Mouse (Mus musculus) heart, embryonic 11.5 days (tissue): ENCODE measurements around the gene Gon7. TPM values are rescaled to one million over a fixed set of nuclear protein-coding genes. Genes with fewer than 3 reads are reported as not detected.

Experiments used
- ATAC-seq: fragments of 200-750 bp; cut with Nextera tagmentation; replicated peaks from 2 replicates; pipeline ENCODE4 v1.8.0; 2017; ENCODE audit warnings: moderate library complexity; ENCODE audit not compliant: insufficient number of reproducible peaks, low FRiP score, low TSS enrichment
- H3K27ac ChIP-seq: fragments of 300-500 bp; sonication (generic); 2 replicates; pipeline ENCODE4 v1.5.1; 2014; ENCODE audit warnings: mild to moderate bottlenecking, low read depth, low read length
- H3K27me3 ChIP-seq: fragments of 300-500 bp; sonication (generic); 2 replicates; pipeline ENCODE4 v1.6.1; 2014; ENCODE audit warnings: mild to moderate bottlenecking, low read length, mixed read lengths; ENCODE audit not compliant: control insufficient read depth, insufficient read depth
- H3K36me3 ChIP-seq: fragments of 300-500 bp; sonication (generic); 2 replicates; pipeline ENCODE4 v1.6.1; 2014; ENCODE audit warnings: mild to moderate bottlenecking, low read length, moderate library complexity, mixed read lengths; ENCODE audit not compliant: control insufficient read depth, insufficient read depth
- H3K4me1 ChIP-seq: fragments of 300-500 bp; sonication (generic); 2 replicates; pipeline ENCODE4 v1.6.1; 2014; ENCODE audit warnings: low read length; ENCODE audit not compliant: control insufficient read depth, insufficient read depth
- H3K4me2 ChIP-seq: fragments of 300-500 bp; sonication (generic); 2 replicates; pipeline ENCODE4 v1.6.1; 2014; ENCODE audit warnings: mild to moderate bottlenecking, moderate library complexity
- H3K4me3 ChIP-seq: fragments of 300-500 bp; sonication (generic); 2 replicates; pipeline ENCODE4 v1.5.1; 2014; ENCODE audit warnings: low read depth, low read length
- H3K9ac ChIP-seq: fragments of 300-500 bp; sonication (generic); 2 replicates; pipeline ENCODE4 v1.6.1; 2014; ENCODE audit warnings: mild to moderate bottlenecking, low read depth, low read length, moderate library complexity
- H3K9me3 ChIP-seq: fragments of 300-500 bp; sonication (generic); replicated peaks from 2 replicates; pipeline ENCODE4 v1.6.1; 2016; ENCODE audit warnings: low read length; ENCODE audit not compliant: control insufficient read depth
- WGBS: fragments of 180-500 bp; shearing (Covaris S2); extraction: QIAGEN DNeasy Blood & Tissue Kit; methylation state at CpG from one replicate; pipeline ENCODE4 v1.1.7; 2014; ENCODE audit not compliant: insufficient replicate concordance; 5-methylcytosine and 5-hydroxymethylcytosine counted together
- polyA plus RNA-seq: library from polyadenylated mRNA; unstranded; fragments of >200 nt; fragmentation: Nextera tagmentation; extraction: Ambion mirVana; gene quantifications from 2 replicates; pipeline ENCODE4 v1.2.1, GENCODE M21; 2014

Gon7 gene
- polyA plus RNA-seq, 1 experiment from 2014 or later, result 25.2 TPM

- Histone ChIP-seq H3K4me1 (no peaks in the 10 kb centered on the region), H3K4me2 (no peak overlapping the region), H3K9ac (no peak overlapping the region), H3K4me3 (no peak overlapping the region), H3K36me3 (peaks cover 28% of the 10 kb centered on the region), H3K9me3 (no peaks in the 10 kb centered on the region), H3K27me3 (no peaks in the 10 kb centered on the region), H3K27ac (no peak overlapping the region)
- ATAC-seq, result no peak
- WGBS, result 93% methylated on average over 14 of the region's 14 CpGs
Measured at GRCm38 (mm10) chr12:102776035-102776434, 18.4 kb upstream of the Gon7 start.

GRCm38 (mm10) chr12:102772676-102773075, 15.1 kb upstream of the Gon7 start:
- Histone ChIP-seq H3K4me2 (no peak overlapping the region), H3K4me1 (no peaks in the 10 kb centered on the region), H3K9me3 (no peaks in the 10 kb centered on the region), H3K27me3 (no peaks in the 10 kb centered on the region), H3K27ac (no peak overlapping the region), H3K4me3 (no peak overlapping the region), H3K9ac (no peak overlapping the region), H3K36me3 (peaks cover 47% of the 10 kb centered on the region)
- 95% methylated on average over 5 of the region's 5 CpGs for WGBS
- ATAC-seq, result no peak

GRCm38 (mm10) chr12:102771601-102772000, 14.0 kb upstream of the Gon7 start:
- Histone ChIP-seq H3K27me3 (no peaks in the 10 kb centered on the region), H3K27ac (no peak overlapping the region), H3K9me3 (no peaks in the 10 kb centered on the region), H3K4me1 (no peaks in the 10 kb centered on the region), H3K36me3 (peaks cover 49% of the 10 kb centered on the region), H3K4me2 (no peak overlapping the region), H3K4me3 (no peak overlapping the region), H3K9ac (no peak overlapping the region)
- 96% methylated on average over 8 of the region's 8 CpGs for WGBS
- ATAC-seq, result no peak

GRCm38 (mm10) chr12:102769000-102769399, 11.4 kb upstream of the Gon7 start:
- Histone ChIP-seq H3K27ac (no peak overlapping the region), H3K36me3 (peaks cover 37% of the 10 kb centered on the region), H3K9me3 (no peaks in the 10 kb centered on the region), H3K4me2 (no peak overlapping the region), H3K4me1 (no peaks in the 10 kb centered on the region), H3K9ac (no peak overlapping the region), H3K4me3 (no peak overlapping the region), H3K27me3 (no peaks in the 10 kb centered on the region)
- no peak for ATAC-seq
- WGBS, result 92% methylated on average over 4 of the region's 4 CpGs

- no peak for ATAC-seq
- H3K27me3 ChIP-seq, result no peaks in the 10 kb centered on the region
- no peaks in the 10 kb centered on the region for H3K9me3 ChIP-seq
- peaks cover 13% of the 10 kb centered on the region for H3K4me1 ChIP-seq
- H3K27ac ChIP-seq, result no peak overlapping the region
- H3K4me2 ChIP-seq, result no peak overlapping the region
- no peak overlapping the region for H3K4me3 ChIP-seq
- peaks cover 10% of the 10 kb centered on the region; the same call in 1 of the 2 replicates for H3K36me3 ChIP-seq
- no peak overlapping the region for H3K9ac ChIP-seq
Measured at GRCm38 (mm10) chr12:102763696-102764095, 6.1 kb upstream of the Gon7 start.

GRCm38 (mm10) chr12:102761668-102762067, 4.1 kb upstream of the Gon7 start:
- Histone ChIP-seq H3K27me3 (no peaks in the 10 kb centered on the region), H3K4me1 (peaks cover 14% of the 10 kb centered on the region), H3K4me2 (no peak overlapping the region), H3K27ac (no peak overlapping the region), H3K9me3 (no peaks in the 10 kb centered on the region), H3K9ac (no peak overlapping the region), H3K4me3 (no peak overlapping the region), H3K36me3 (peaks cover 6% of the 10 kb centered on the region; the same call in 1 of the 2 replicates)
- no peak for ATAC-seq
- WGBS, result 84% methylated on average over 3 of the region's 3 CpGs

GRCm38 (mm10) chr12:102758936-102759335, 1.3 kb upstream of the Gon7 start:
- H3K4me2 ChIP-seq, result peak overlapping the region; percentile 87
- 0 out of 2 replicates have a peak, but pooled peaks cover 3% of the 10 kb centered on the region for H3K36me3 ChIP-seq
- peaks cover 20% of the 10 kb centered on the region for H3K4me1 ChIP-seq
- H3K27ac ChIP-seq, result no peak overlapping the region
- H3K9ac ChIP-seq, result peak overlapping the region; percentile 77
- H3K27me3 ChIP-seq, result no peaks in the 10 kb centered on the region
- WGBS, result 3% methylated on average over 5 of the region's 5 CpGs
- no peak for ATAC-seq
- peak overlapping the region; percentile 73 for H3K4me3 ChIP-seq
- H3K9me3 ChIP-seq, result no peaks in the 10 kb centered on the region

- H3K9me3 ChIP-seq, result no peaks in the 10 kb centered on the region
- no peaks in the 10 kb centered on the region for H3K27me3 ChIP-seq
- WGBS, result 1% methylated on average over 10 of the region's 10 CpGs
- no peaks in the 10 kb centered on the region for H3K36me3 ChIP-seq
- H3K4me2 ChIP-seq, result peak within 1 kb of the TSS; percentile 87
- H3K4me1 ChIP-seq, result peaks cover 20% of the 10 kb centered on the region
- H3K27ac ChIP-seq, result peak within 1 kb of the TSS; percentile 91
- peak within 1 kb of the TSS; percentile 78 for H3K9ac ChIP-seq
- peak within 1 kb of the TSS; percentile 73 for H3K4me3 ChIP-seq
- ATAC-seq, result no peak
Measured at GRCm38 (mm10) chr12:102758403-102758756, 777 bp upstream of the Gon7 start, which contains the start of gene Gm20604. Gene Gm20604, minus strand, starts transcription at chr12:102758672.

- peak; percentile 85 for ATAC-seq
- Histone ChIP-seq H3K27me3 (no peaks in the 10 kb centered on the region), H3K4me3 (peak overlapping the region; percentile 73), H3K9me3 (no peaks in the 10 kb centered on the region), H3K4me1 (peaks cover 20% of the 10 kb centered on the region), H3K4me2 (peak overlapping the region; percentile 79), H3K36me3 (no peaks in the 10 kb centered on the region), H3K9ac (peak overlapping the region; percentile 78), H3K27ac (peak overlapping the region; percentile 91)
- WGBS, result under 1% methylated on average over 46 of the region's 46 CpGs
Measured at GRCm38 (mm10) chr12:102757055-102757688, 431 bp downstream of the Gon7 start.
